Mouse (Mus musculus) C2C12 (cell line): ENCODE results near the gene Slc16a13. TPM values are rescaled to one million over a fixed set of nuclear protein-coding genes. Genes with fewer than 3 reads are reported as not detected.

Experiments
- H3K27me3 ChIP-seq: one replicate; pipeline ENCODE4 v1.6.1; 2011; ENCODE audit not compliant: control insufficient read depth, insufficient read depth, insufficient read length
- H3K36me3 ChIP-seq: one replicate; pipeline ENCODE4 v1.6.1; 2011; ENCODE audit not compliant: control insufficient read depth, insufficient read depth
- H3K4me3 ChIP-seq: one replicate; pipeline ENCODE4 v1.5.1; 2011; ENCODE audit warnings: mild to moderate bottlenecking, control low read depth; ENCODE audit not compliant: poor library complexity, insufficient read depth, severe bottlenecking
- H3K79me2 ChIP-seq: one replicate; pipeline ENCODE4 v1.6.1; 2011; ENCODE audit not compliant: control insufficient read depth, insufficient read depth
- H3K79me3 ChIP-seq: one replicate; pipeline ENCODE4 v1.6.1; 2011; ENCODE audit warnings: low read depth, control low read depth
- H3ac ChIP-seq: one replicate; pipeline ENCODE3; 2011; ENCODE audit warnings: low read depth; ENCODE audit not compliant: control insufficient read depth, insufficient read length
- CEBPB ChIP-seq: IDR thresholded peaks from one replicate; pipeline ENCODE4 v1.6.1; 2011; ENCODE audit warnings: low read depth, mild to moderate bottlenecking, control low read depth, moderate library complexity
- CTCF ChIP-seq: IDR thresholded peaks from one replicate; pipeline ENCODE4 v1.5.1; 2011; ENCODE audit not compliant: control insufficient read depth, insufficient read depth, insufficient read length
- FOSL1 ChIP-seq: IDR thresholded peaks from one replicate; pipeline ENCODE4 v1.8.0; 2011; ENCODE audit warnings: mild to moderate bottlenecking, low read length; ENCODE audit not compliant: poor library complexity, insufficient read depth, severe bottlenecking
- MAX ChIP-seq: IDR thresholded peaks from one replicate; pipeline ENCODE4 v1.6.1; 2011; ENCODE audit warnings: mild to moderate bottlenecking, control low read depth
- MYOD1 ChIP-seq: IDR thresholded peaks from one replicate; pipeline ENCODE4 v1.6.1; 2011; ENCODE audit warnings: low read depth; ENCODE audit not compliant: control insufficient read depth, insufficient read length
- MYOG ChIP-seq: IDR thresholded peaks from one replicate; pipeline ENCODE4 v1.6.1; 2011; ENCODE audit not compliant: control insufficient read depth, insufficient read length; ENCODE audit errors: extremely low read depth
- USF1 ChIP-seq: IDR thresholded peaks from one replicate; pipeline ENCODE4 v1.6.1; 2011; ENCODE audit warnings: low read depth, mild to moderate bottlenecking, control low read depth, moderate library complexity
- polyA plus RNA-seq: library from polyadenylated mRNA; unstranded; fragments of >200 nt; fragmentation: generic; extraction: Trizol; gene quantifications from one replicate; pipeline ENCODE4 v1.2.1, GENCODE M21; 2012; ENCODE audit warnings: missing spikeins

Gene Slc16a13
- polyA plus RNA-seq, 1 experiment = 22.0 TPM

DNA sequence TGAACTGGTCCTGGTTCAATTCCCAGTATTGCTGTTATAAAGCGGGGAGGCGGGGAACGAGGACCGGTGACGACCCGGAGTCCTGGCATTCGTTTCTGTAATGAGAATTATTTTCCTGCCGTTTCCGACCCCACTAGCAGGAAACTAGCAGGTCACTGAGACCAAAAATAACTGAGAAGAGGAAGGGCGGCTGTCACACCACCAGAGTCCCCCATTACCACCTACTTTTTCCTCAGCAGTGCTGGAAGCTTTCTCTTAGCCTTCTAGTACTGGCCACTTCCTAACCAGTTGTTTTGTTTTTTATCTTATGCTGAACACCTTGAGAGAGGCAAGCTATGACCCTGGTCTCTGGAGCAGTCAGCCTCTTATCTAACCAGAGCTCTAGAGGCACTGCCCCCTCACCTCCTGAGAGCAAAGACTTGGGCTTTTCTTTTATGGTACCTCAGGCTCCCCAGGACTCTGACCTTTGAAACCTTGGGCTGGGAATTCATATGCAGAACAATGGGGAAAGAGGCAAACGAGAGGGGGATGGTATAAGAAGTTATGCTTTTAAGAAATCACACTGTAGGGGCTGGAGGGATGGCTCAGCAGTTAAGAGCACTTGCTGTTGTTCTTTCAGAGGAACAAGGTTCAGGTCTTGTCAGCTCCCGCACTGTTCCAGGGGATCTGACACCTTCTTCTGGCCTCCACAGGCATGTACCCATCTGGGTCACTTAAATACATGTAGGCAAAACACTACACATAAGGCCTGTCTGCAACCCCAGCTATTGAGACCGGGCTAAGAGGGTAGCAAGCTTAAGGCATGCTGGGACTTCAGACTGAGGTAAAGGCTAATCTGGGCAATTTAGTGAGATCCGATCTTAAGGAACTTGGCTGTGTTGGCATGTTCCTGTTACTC is 988 bp upstream of the Slc16a13 start:
- H3ac ChIP-seq = peak overlapping the region; percentile 60
- TF ChIP-seq MYOG = no peak
- no peak for TF ChIP-seq USF1
- no peak for TF ChIP-seq MYOD1
- no peak for TF ChIP-seq CTCF
- no peak for TF ChIP-seq FOSL1
- no peak for TF ChIP-seq CEBPB
- no peak for TF ChIP-seq MAX
- peaks cover 75% of the 10 kb centered on the region for H3K79me2 ChIP-seq
- no peaks in the 10 kb centered on the region for H3K27me3 ChIP-seq
- H3K4me3 ChIP-seq = peak overlapping the region; percentile 43
- H3K79me3 ChIP-seq = peaks cover 7% of the 10 kb centered on the region
- H3K36me3 ChIP-seq = peaks cover 49% of the 10 kb centered on the region

GRCm38 (mm10) chr11:70220323-70220722 is 541 bp downstream of the Slc16a13 start:
- Histone ChIP-seq H3ac (peak overlapping the region; percentile 90), H3K36me3 (peaks cover 51% of the 10 kb centered on the region), H3K4me3 (peak overlapping the region; percentile 43), H3K79me2 (peaks cover 78% of the 10 kb centered on the region), H3K27me3 (no peaks in the 10 kb centered on the region), H3K79me3 (peaks cover 16% of the 10 kb centered on the region)
- no peak for TF ChIP-seq FOSL1
- no peak for TF ChIP-seq MYOD1
- no peak for TF ChIP-seq CTCF
- TF ChIP-seq CEBPB = no peak
- TF ChIP-seq MYOG = no peak
- TF ChIP-seq MAX = no peak
- TF ChIP-seq USF1 = no peak

DNA sequence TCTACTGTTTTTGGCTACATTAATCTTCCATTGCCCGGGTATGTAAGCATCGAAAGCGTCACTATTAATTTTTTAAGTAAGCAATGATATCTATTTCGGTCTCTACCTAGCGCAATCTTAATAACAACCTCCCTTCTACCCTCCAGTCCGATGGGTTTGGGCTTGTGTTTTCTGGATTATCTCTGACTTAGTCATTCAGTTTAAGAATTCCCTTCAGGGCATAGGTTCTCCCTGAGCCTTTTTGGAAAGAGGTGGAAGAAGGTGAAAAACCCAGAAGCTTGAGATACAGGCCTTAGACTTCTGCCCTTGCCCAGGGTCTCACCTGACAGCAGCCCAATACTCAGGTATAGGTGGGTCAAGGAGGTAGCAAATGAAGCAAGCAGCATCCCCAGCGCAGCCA is 991 bp downstream of the Slc16a13 start:
- peaks cover 83% of the 10 kb centered on the region for H3K79me2 ChIP-seq
- peaks cover 20% of the 10 kb centered on the region for H3K79me3 ChIP-seq
- peak overlapping the region; percentile 90 for H3ac ChIP-seq
- TF ChIP-seq MYOG (no peak), CTCF (no peak), MYOD1 (no peak), FOSL1 (no peak), USF1 (no peak), CEBPB (no peak), MAX (no peak)
- peak overlapping the region; percentile 43 for H3K4me3 ChIP-seq
- H3K36me3 ChIP-seq = peaks cover 46% of the 10 kb centered on the region
- H3K27me3 ChIP-seq = no peaks in the 10 kb centered on the region

GRCm38 (mm10) chr11:70218741-70219470 is 2.0 kb downstream of the Slc16a13 start:
- Histone ChIP-seq H3K27me3 (no peaks in the 10 kb centered on the region), H3K79me3 (peaks cover 20% of the 10 kb centered on the region), H3K4me3 (no peak overlapping the region), H3K79me2 (peaks cover 83% of the 10 kb centered on the region), H3K36me3 (peaks cover 37% of the 10 kb centered on the region), H3ac (no peak overlapping the region)
- TF ChIP-seq CEBPB = no peak
- TF ChIP-seq FOSL1 = no peak
- no peak for TF ChIP-seq MYOG
- TF ChIP-seq MAX = no peak
- TF ChIP-seq MYOD1 = no peak
- no peak for TF ChIP-seq USF1
- no peak for TF ChIP-seq CTCF

DNA sequence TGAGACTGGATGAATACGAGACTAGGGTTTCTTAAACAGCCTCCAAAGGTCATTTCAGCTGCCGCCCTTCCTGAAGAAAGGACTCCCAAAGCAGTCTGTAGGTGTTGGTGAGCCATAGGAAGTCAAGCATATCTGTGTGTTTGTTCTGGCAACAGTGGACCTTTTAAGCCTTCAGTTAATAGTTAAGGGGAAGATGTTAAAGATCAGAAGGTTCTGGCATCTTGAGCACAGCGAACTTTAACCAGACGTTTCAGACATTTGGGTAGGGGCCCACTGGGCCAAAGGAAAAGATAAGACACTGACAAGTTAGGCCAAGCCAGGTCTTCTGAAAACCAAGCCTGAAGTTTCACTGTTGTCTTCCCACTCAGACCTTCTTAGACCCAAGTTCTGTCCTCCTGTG is 2.8 kb downstream of the Slc16a13 start:
- no peaks in the 10 kb centered on the region for H3K27me3 ChIP-seq
- TF ChIP-seq MYOD1 = no peak
- TF ChIP-seq MAX = no peak
- TF ChIP-seq MYOG = no peak
- no peak for TF ChIP-seq USF1
- TF ChIP-seq FOSL1 = no peak
- TF ChIP-seq CEBPB = no peak
- no peak for TF ChIP-seq CTCF
- H3K79me2 ChIP-seq = peaks cover 90% of the 10 kb centered on the region
- H3K36me3 ChIP-seq = peaks cover 30% of the 10 kb centered on the region
- no peak overlapping the region for H3ac ChIP-seq
- H3K4me3 ChIP-seq = no peak overlapping the region
- H3K79me3 ChIP-seq = peaks cover 20% of the 10 kb centered on the region
